Mouse (Mus musculus) cerebellum, adult 2 months (tissue): ENCODE data around the gene Cptp.

ENCODE experiments used
- CTCF ChIP-seq: fragments of 200-500 bp; IDR thresholded peaks from 2 replicates; pipeline ENCODE4 v1.5.1; 2011; ENCODE audit warnings: low read depth, mild to moderate bottlenecking, control low read depth, low read length, moderate library complexity, borderline replicate concordance; ENCODE audit not compliant: insufficient read depth
- POLR2A ChIP-seq: fragments of 200-500 bp; IDR thresholded peaks from 2 replicates; pipeline ENCODE4 v1.6.1; 2011; ENCODE audit warnings: low read length, control low read depth, borderline replicate concordance; ENCODE audit not compliant: insufficient read depth

DNA sequence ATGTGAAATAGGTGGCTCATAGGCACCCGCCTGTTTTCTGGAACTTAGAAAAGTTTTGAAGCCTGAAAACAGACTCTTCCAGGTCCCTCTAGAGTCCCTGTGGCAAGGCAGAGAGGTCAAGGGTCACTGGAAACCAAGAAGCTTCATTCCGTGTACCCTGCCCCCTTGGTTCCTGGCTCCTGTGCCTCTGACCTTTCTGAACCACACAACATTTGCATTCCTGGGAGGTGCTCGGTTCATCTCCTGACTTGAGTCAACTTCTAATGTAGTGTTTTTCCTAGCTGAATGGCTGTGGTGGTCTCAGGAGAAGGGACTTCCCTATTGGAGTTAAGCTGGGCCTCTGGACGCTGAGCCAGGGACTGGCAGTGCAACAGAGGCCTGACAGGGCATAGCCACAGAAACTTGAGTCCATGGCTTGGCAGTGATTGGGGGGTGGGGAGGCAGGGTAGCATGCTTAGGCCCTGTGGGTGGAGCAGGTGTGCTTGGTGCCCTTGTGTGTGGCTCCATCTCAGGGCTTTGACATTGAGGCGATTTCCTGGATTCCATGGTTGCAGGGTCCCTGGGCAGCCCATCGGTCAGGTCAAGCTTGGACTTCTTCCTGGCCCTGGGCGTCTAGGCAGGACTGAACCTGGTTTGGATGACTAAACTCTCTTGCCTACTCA, 20.7 kb downstream of the Cptp start:
- no peak for TF ChIP-seq CTCF
- no peak for TF ChIP-seq POLR2A
